Comparison of ENCODE assay signal across 16 mouse cellular contexts in genomic region chr16:94180122-94180870, GRCm38 (mm10).
A peak's percentile ranks its signal among the peaks of the same experiment; 100 is the strongest.
DNase-seq lines count a peak whose midpoint lies in the region; ATAC-seq and TF ChIP-seq lines count a peak whose summit lies in the region.
"Had no signal": no experiment of that assay in that cellular context is flagged by ENCODE, and none has a peak within 500 bp of the region (broad histone marks: within the 10 kb centered on the region; RNA-seq: fewer than 3 reads in every experiment).

No protein-coding gene starts in this region.

- 38% methylated on average over 12 of the region's 12 CpGs for WGBS in neural tube, embryonic 12.5 days
- WGBS in neural tube, embryonic 15.5 days = 39% methylated on average over 12 of the region's 12 CpGs
- WGBS in forebrain, embryonic 14.5 days = 9% methylated on average over 12 of the region's 12 CpGs
- 84% methylated on average over 12 of the region's 12 CpGs for WGBS in cerebellum, adult 2 months

- ATAC-seq in neural tube, embryonic 12.5 days (ENCODE audit: low FRiP score, low read depth) = 0 out of 2 replicates have a peak, but pooled peaks have one; percentile 41
- no peak for ATAC-seq in neural tube, embryonic 15.5 days (ENCODE audit: low FRiP score)
- peak; percentile 47; the same call in 1 of the 2 replicates for ATAC-seq in forebrain, embryonic 14.5 days
- peak; percentile 56 for ATAC-seq in megakaryocyte progenitor cell, adult 5-6 weeks (replicated peaks; ENCODE audit: poor library complexity)
- ATAC-seq in inflammation-experienced regulatory T-cells, adult 6 months = no peak
- ATAC-seq: CD4-positive, CD25-positive, alpha-beta regulatory T cell, adult 4 months; lung, postnatal 0 days had no signal

- H3K4me3 ChIP-seq in neural tube, embryonic 12.5 days = no peak overlapping the region
- H3K4me3 ChIP-seq in neural tube, embryonic 15.5 days (replicated peaks) = no peak overlapping the region
- no peak overlapping the region for H3K4me3 ChIP-seq in forebrain, embryonic 14.5 days (ENCODE audit: low read depth, low read length)
- no peak overlapping the region for H3K4me3 ChIP-seq in cerebellum, adult 2 months (replicated peaks; ENCODE audit: insufficient read depth, low read depth, low read length)
- H3K4me3 ChIP-seq: myocyte had no signal

- H3K4me1 ChIP-seq in neural tube, embryonic 12.5 days = peaks cover 24% of the 10 kb centered on the region
- H3K4me1 ChIP-seq in neural tube, embryonic 15.5 days = peaks cover 18% of the 10 kb centered on the region
- H3K4me1 ChIP-seq in forebrain, embryonic 14.5 days (ENCODE audit: control insufficient read depth, insufficient read depth, low read length) = peaks cover 27% of the 10 kb centered on the region
- no peaks in the 10 kb centered on the region for H3K4me1 ChIP-seq in cerebellum, adult 2 months (ENCODE audit: control insufficient read depth, insufficient read depth, low read length)

- peak overlapping the region; percentile 46; the same call in 1 of the 2 replicates for H3K4me2 ChIP-seq in neural tube, embryonic 12.5 days (replicated peaks)
- no peak overlapping the region for H3K4me2 ChIP-seq in neural tube, embryonic 15.5 days
- H3K4me2 ChIP-seq in forebrain, embryonic 14.5 days (ENCODE audit: low read length) = peak overlapping the region; percentile 38

- H3K36me3 ChIP-seq in neural tube, embryonic 12.5 days = no peaks in the 10 kb centered on the region
- no peaks in the 10 kb centered on the region for H3K36me3 ChIP-seq in neural tube, embryonic 15.5 days
- no peaks in the 10 kb centered on the region for H3K36me3 ChIP-seq in forebrain, embryonic 14.5 days (ENCODE audit: control insufficient read depth, insufficient read depth, low read length)

- TF ChIP-seq POLR2A in cerebellum, adult 2 months (IDR thresholded peaks at IDR 0.05; ENCODE audit: borderline replicate concordance, insufficient read depth, low read length) = no peak

- no peaks in the 10 kb centered on the region for H3K9me3 ChIP-seq in neural tube, embryonic 12.5 days
- H3K9me3 ChIP-seq in neural tube, embryonic 15.5 days (replicated peaks) = no peaks in the 10 kb centered on the region
- no peaks in the 10 kb centered on the region for H3K9me3 ChIP-seq in forebrain, embryonic 14.5 days (replicated peaks; ENCODE audit: control insufficient read depth, low read length)

- no peak for TF ChIP-seq CTCF in cerebellum, adult 2 months (IDR thresholded peaks at IDR 0.05; ENCODE audit: borderline replicate concordance, insufficient read depth, low read depth, low read length)

- H3K27me3 ChIP-seq in neural tube, embryonic 12.5 days (replicated peaks) = peaks cover 42% of the 10 kb centered on the region
- peaks cover 32% of the 10 kb centered on the region for H3K27me3 ChIP-seq in neural tube, embryonic 15.5 days (replicated peaks)
- peaks cover 50% of the 10 kb centered on the region for H3K27me3 ChIP-seq in forebrain, embryonic 14.5 days (replicated peaks; ENCODE audit: control insufficient read depth, insufficient read depth, low read length)
- H3K27me3 ChIP-seq in cerebellum, adult 2 months (ENCODE audit: control insufficient read depth, insufficient read depth, low read length) = no peaks in the 10 kb centered on the region

- 0 out of 2 replicates have a peak overlapping the region, but pooled peaks have one; percentile 30 for H3K9ac ChIP-seq in neural tube, embryonic 12.5 days
- H3K9ac ChIP-seq in neural tube, embryonic 15.5 days (replicated peaks) = no peak overlapping the region
- H3K9ac ChIP-seq in forebrain, embryonic 14.5 days (ENCODE audit: low read length) = no peak overlapping the region; the same call in 1 of the 2 replicates

- DNase-seq in forebrain, embryonic 14.5 days (ENCODE audit: low spot score) = peak; percentile 64
- no peak for DNase-seq in cerebellum, adult 2 months
- DNase-seq in right cerebral cortex, postnatal 14 days = no peak
- DNase-seq: adrenal gland, postnatal 25 days; cerebellum, adult 18-20 months; gastrocnemius, postnatal 10 days; kidney, adult 2 months; layer of hippocampus, adult 9-11 months; thymus, adult 18-20 months had no signal

- no peak overlapping the region for H3K27ac ChIP-seq in neural tube, embryonic 12.5 days
- H3K27ac ChIP-seq in neural tube, embryonic 15.5 days (replicated peaks) = no peak overlapping the region
- H3K27ac ChIP-seq in forebrain, embryonic 14.5 days (ENCODE audit: low read depth, low read length) = no peak overlapping the region
- no peak overlapping the region for H3K27ac ChIP-seq in cerebellum, adult 2 months (ENCODE audit: insufficient read depth, low read length)

Comparison
In these comparisons a context has a peak if more than half of its experiments do, and no peak if none do; other contexts are left out.
1. ATAC-seq: peak in neural tube, embryonic 12.5 days (single experiment), forebrain, embryonic 14.5 days (single experiment) and megakaryocyte progenitor cell, adult 5-6 weeks (single experiment); none in neural tube, embryonic 15.5 days (single experiment) and inflammation-experienced regulatory T-cells, adult 6 months (single experiment).